Mouse (Mus musculus): Measurements from ENCODE around the gene Dennd1b.

DNA sequence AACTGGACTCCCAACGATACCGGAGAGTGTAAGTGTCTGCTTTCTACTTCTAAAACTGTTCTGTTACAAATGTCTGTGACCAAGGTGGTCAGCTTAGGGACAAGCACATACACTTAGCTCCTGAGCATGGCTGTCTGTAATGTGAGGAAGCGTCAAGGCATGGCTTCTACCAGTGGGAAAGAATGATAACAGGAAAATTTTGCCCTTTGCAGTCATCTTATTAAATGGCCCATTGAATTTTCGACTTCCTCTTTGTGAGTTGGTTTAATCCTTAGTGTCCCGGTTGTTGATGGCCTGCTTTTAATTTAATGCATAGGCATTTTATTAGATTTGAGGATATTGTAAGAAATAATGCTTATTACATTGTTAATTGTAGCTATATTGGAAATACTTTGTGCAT is 97.1 kb downstream of the Dennd1b start:
- TF ChIP-seq CTCF (IDR thresholded peaks at IDR 0.05; ENCODE audit: low read depth), result no peak
- no peak for TF ChIP-seq EP300 (IDR thresholded peaks at IDR 0.05; ENCODE audit: low read depth)

Data from liver, embryonic 14.5 days (tissue).